Mouse (Mus musculus) large intestine, adult 2 months (tissue): ENCODE results near the gene Slc12a3. TPM values are rescaled to one million over a fixed set of nuclear protein-coding genes. Genes with fewer than 3 reads are reported as not detected.
"Not testable (repeated sequence)": the region's sequence is repeated elsewhere in the genome, so short reads cannot be mapped to it uniquely, and the experiment has no call there.

Experiments used
- DNase-seq: peaks from one replicate; pipeline ENCODE4 v3.0.0-alpha.2; 2012; ENCODE audit warnings: low read depth, low spot score
- WGBS: fragments of 180-500 bp; shearing (Covaris S2); methylation state at CpG from one replicate; pipeline ENCODE4 v1.1.7; 2018; 5-methylcytosine and 5-hydroxymethylcytosine counted together
- polyA plus RNA-seq: library from polyadenylated mRNA; depleted of rRNA; stranded (reverse); fragments of >200 nt; gene quantifications from 2 replicates; pipeline ENCODE4 v1.2.3, GENCODE M21; 2012; rRNA removed

The Slc12a3 gene
- polyA plus RNA-seq, 1 experiment: 0.05 TPM

- no peak for DNase-seq
- 78% methylated on average over 12 of the region's 12 CpGs for WGBS
Measured at GRCm38 (mm10) chr8:94392147-94392546, 63.1 kb downstream of the Slc12a3 start.

GRCm38 (mm10) chr8:94392648-94393047 lies 63.6 kb downstream of the Slc12a3 start:
- DNase-seq: no peak
- 63% methylated on average over 6 of the region's 6 CpGs for WGBS

- no peak for DNase-seq
- WGBS: 84% methylated on average over 6 of the region's 6 CpGs
Measured at GRCm38 (mm10) chr8:94395851-94396540, 67.0 kb downstream of the Slc12a3 start.

DNA sequence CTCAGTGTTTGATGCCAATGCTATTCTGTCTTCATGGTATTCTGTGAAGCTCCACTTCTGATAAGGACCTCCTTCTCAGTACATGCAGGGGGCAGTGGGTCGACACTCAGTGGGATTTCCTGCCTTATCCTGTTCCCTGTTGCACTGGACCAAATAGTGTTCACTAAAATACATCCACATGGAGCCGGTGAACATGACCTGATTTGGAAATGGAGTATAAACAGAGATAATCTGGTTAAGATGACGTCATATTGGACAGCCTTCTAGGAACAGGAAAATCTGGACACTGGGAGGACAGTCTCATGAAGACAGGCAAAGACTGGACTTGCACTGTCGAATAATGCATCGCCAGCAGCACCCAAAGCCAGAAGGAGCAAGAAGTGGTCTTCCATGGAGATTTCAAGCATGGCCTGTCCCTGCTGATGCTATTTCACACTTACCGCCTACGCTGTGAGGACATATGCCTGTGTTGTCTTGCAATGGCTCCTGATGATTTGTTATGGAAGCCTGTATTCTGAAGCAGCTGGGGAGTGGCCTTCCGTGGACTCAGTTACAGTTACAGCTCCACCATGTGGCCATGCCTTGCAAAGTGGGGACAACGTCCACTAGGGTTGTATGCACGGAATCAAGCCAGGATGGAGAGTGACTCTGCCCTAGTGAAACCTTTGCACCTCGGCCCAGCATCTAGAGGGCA lies 68.1 kb downstream of the Slc12a3 start:
- no peak for DNase-seq
- WGBS: 39% methylated on average over 11 of the region's 11 CpGs

DNA sequence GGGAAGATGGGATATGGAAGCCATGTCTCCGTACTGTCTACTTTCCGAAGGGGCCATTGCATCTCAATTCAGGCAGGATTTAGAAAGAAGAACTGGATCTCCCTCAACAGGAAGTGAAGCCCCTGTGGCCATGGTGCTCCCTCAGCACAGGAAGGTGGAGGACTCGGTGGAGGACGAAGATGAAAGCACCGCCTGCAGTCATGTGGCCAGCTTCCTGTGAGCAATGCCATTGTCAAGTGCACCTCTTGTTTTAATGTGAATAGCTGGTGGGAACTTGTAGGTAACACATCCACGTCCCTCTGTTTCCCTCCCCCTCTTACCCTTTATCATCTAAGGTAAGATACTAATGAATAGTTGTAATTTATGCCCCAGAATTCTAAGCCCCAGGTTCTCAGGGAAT lies 69.6 kb downstream of the Slc12a3 start:
- WGBS: 85% methylated on average over 6 of the region's 6 CpGs
- DNase-seq: no peak

DNA sequence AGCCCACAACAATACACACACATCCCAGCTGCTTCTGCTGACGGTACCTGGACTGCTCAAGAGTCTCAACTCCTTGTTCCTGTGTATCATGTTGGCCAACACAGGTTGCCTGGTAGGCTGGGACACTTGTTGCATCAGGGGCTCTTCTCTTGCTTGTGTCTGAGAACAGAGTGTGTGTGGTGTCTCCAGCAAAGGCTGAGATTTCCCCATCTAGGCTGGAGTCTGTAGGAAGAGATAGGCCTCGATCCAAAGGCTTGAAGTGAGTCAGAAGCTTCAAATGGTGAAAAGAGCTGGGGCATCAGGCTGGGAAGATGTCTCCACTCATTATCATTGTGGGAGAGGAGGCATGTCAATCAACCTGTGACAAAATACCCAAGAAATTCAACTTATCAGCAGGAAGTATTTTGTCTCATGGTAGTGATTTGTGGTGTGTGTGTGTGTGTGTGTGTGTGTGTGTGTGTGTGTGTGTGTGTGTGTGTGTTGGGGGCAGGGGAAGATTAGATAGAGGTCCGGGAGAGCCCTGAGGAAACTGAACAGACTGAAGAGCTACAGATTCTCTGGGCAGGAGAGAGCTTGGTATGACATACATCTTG lies 70.5 kb downstream of the Slc12a3 start:
- 88% methylated on average over 3 of the region's 3 CpGs for WGBS

DNA sequence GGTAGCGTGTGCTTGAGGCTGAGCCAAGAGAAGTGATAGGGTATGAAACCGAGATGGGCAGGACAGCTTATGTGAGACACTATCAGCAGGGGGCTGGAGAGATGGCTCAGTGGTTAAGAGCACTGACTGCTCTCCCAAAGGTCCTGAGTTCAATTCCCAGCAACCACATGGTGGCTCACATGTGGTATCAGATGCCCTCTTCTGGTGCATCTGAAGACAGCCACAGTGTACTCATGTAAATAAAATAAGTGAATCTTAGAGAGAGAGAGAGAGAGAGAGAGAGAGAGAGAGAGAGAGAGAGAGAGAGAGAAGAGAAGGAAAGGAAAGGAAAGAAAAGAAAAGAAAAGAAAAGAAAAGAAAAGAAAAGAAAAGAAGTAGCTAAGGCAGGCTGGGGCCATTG lies 71.0 kb downstream of the Slc12a3 start:
- WGBS: 85% methylated on average over 2 of the region's 2 CpGs
- not testable (repeated sequence) for DNase-seq

More for the DNA sequence above, 70.5 kb downstream of the Slc12a3 start:
- no peak for DNase-seq

DNA sequence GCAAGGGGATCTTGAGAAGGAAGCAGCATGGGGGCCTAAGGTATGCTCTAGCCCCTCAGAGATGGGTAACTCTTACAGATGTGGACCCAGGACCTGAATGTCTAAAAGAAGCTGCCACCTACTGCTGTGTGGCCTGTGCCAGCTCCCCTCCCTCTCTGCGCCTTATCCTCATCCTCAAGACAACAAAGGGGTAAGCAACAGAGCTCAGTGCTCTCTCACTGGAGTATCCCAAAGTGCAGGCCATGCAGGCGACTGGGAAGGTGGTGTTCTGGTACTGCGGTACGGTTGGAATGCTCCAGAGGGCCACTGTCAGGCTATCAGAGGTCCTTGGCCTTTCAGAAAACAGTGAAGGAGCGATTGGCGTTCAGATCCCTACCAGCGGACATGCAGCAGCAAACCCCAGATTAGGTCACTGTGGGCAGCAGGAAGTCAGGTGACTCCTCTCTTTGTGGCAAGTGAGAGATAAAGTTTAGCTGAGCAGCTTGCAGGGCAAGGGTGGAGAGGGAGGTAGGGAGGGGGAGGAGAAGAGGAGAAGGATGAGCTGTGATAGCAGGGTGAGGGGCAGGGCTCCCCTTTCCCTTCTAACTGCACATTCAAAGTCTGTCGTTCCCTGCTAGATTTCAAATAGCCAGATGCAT lies 79.6 kb downstream of the Slc12a3 start:
- no peak for DNase-seq
- WGBS: 60% methylated on average over 8 of the region's 8 CpGs

- DNase-seq: no peak
- 83% methylated on average over 7 of the region's 7 CpGs for WGBS
Measured at GRCm38 (mm10) chr8:94409523-94409922, 80.5 kb downstream of the Slc12a3 start.

- 60% methylated on average over 6 of the region's 6 CpGs for WGBS
- DNase-seq: no peak
Measured at GRCm38 (mm10) chr8:94412518-94412917, 83.5 kb downstream of the Slc12a3 start.

- 72% methylated on average over 6 of the region's 6 CpGs for WGBS
- no peak for DNase-seq
Measured at GRCm38 (mm10) chr8:94413509-94413908, 84.5 kb downstream of the Slc12a3 start.

- WGBS: 54% methylated on average over 2 of the region's 2 CpGs
- DNase-seq: no peak
Measured at GRCm38 (mm10) chr8:94415218-94415617, 86.2 kb downstream of the Slc12a3 start.

Other genes starting within 250 kb of the Slc12a3 start
- 6.5 TPM in 2 replicates for gene Bbs2, start 230.3 kb upstream of the Slc12a3 start, polyA plus RNA-seq
- gene Mt4, start 192.0 kb upstream of the Slc12a3 start, polyA plus RNA-seq: 0.35 TPM in 1 of 2 replicates, not detected in the other
- gene Mt3, start 176.6 kb upstream of the Slc12a3 start, polyA plus RNA-seq: 1.3 and 2.4 TPM in 2 replicates
- 88.8 and 175 TPM in 2 replicates for gene Mt2, start 156.5 kb upstream of the Slc12a3 start, polyA plus RNA-seq
- 839 and 1,256 TPM in 2 replicates for gene Mt1, start 150.1 kb upstream of the Slc12a3 start, polyA plus RNA-seq
- 18.8 and 20.0 TPM in 2 replicates for gene Nup93, start 114.6 kb upstream of the Slc12a3 start, polyA plus RNA-seq
- 170 and 227 TPM in 2 replicates for gene Herpud1, start 57.2 kb downstream of the Slc12a3 start, polyA plus RNA-seq
- 12.6 and 17.0 TPM in 2 replicates for gene Nlrc5, start 105.2 kb downstream of the Slc12a3 start, polyA plus RNA-seq
- gene Cpne2, start 203.8 kb downstream of the Slc12a3 start, polyA plus RNA-seq: 37.7 and 57.2 TPM in 2 replicates